Mouse (Mus musculus): Measurements from ENCODE around the gene E330017A01Rik. TPM values are rescaled to one million over a fixed set of nuclear protein-coding genes. Genes with fewer than 3 reads are reported as not detected.

Gene E330017A01Rik
- not detected for polyA plus RNA-seq (2017; shearing (Covaris generic))

GRCm38 (mm10) chr16:58638689-58639175, at the start of gene E330017A01Rik:
E330017A01Rik (minus strand) TSS chr16:58638739.

GRCm38 (mm10) chr16:58669917-58670630, 31.5 kb upstream of the E330017A01Rik start, which contains the start of gene Cpox:
Cpox (plus strand) TSS chr16:58670292.

GRCm38 (mm10) chr16:58616878-58617277, 21.7 kb downstream of the E330017A01Rik start, which contains the start of gene Gm813:
Gm813 (minus strand) TSS chr16:58616978.

Other genes with a start within 250 kb of the E330017A01Rik start
- gene Dcbld2, start 230.3 kb downstream of the E330017A01Rik start, polyA plus RNA-seq (2017; shearing (Covaris generic)) = 0.26 TPM
- 31.8 TPM for gene St3gal6, start 114.5 kb downstream of the E330017A01Rik start, polyA plus RNA-seq (2017; shearing (Covaris generic))
- not detected for gene Gm813, start 21.8 kb downstream of the E330017A01Rik start, polyA plus RNA-seq (2017; shearing (Covaris generic))
- gene Cpox, start 31.6 kb upstream of the E330017A01Rik start, polyA plus RNA-seq (2017; shearing (Covaris generic)) = 14.5 TPM
- not detected for gene Gpr15, start 80.3 kb upstream of the E330017A01Rik start, polyA plus RNA-seq (2017; shearing (Covaris generic))
- 72.7 TPM for gene Cldnd1, start 89.2 kb upstream of the E330017A01Rik start, polyA plus RNA-seq (2017; shearing (Covaris generic))
- gene Olfr172, start 124.4 kb upstream of the E330017A01Rik start, polyA plus RNA-seq (2017; shearing (Covaris generic)) = not detected
- gene Olfr173, start 161.5 kb upstream of the E330017A01Rik start, polyA plus RNA-seq (2017; shearing (Covaris generic)) = 0.29 TPM
- not detected for gene Olfr175-ps1, start 188.0 kb upstream of the E330017A01Rik start, polyA plus RNA-seq (2017; shearing (Covaris generic))
- gene Olfr177, start 236.0 kb upstream of the E330017A01Rik start, polyA plus RNA-seq (2017; shearing (Covaris generic)) = not detected

All from naive thymus-derived CD4-positive, alpha-beta T cell, adult 5 months (primary cell).